Mouse (Mus musculus): ENCODE measurements around the gene Mettl27. TPM values are rescaled to one million over a fixed set of nuclear protein-coding genes. Genes with fewer than 3 reads are reported as not detected.
"Not testable (repeated sequence)": the region's sequence is repeated elsewhere in the genome, so short reads cannot be mapped to it uniquely, and the experiment has no call there.

Mettl27 gene
- total and polyA plus RNA-seq, 2 experiments from 2014 or later, result 10.1 to 11.2 TPM

DNA sequence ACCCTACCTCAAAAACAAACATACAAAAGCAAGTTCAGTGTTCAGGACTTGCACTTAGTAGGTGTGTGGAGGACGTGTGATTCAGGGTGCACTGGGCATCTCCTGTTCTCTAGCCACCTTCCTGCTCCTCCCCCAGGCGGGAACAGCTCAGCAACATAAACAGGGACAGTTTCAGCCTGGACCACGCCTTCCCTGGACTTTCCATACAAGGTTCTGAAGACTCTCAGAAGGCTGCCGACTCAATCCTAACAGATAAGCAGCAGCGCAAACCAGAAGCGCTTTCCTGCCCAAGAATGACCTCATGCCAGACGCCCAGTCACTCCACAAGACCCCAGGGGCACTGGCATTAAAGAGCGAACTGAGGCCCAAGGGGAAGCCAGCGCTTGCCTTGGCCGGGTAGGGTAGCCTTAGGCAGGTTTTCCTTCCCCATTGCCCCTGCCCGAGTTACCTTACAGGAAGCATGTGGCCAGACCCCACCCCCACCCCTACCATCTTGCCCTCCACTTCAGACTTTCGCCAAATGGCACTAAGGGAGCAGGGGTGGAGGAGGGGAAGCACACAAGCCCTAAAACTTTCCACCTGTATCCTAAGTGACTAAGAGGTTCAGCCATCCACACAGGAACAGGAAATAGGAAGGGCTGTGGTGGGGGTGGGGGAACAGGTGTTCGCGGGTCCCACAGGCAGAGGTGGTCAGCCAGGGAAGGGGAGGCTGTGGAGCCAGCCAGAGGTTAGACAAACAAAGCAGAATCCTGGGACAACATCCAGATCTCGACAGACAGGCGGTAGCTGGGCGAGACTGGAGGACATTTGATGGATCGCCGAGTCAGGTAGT, 19.1 kb downstream of the Mettl27 start:
- ATAC-seq, result no peak
- no peak for TF ChIP-seq CTCF (IDR thresholded peaks at IDR 0.05; ENCODE audit: low read depth)
- no peak overlapping the region for H3K4me3 ChIP-seq (ENCODE audit: low read depth, low read length)
- WGBS, result 54% methylated on average over 19 of the region's 19 CpGs
- no peaks in the 10 kb centered on the region for H3K9me3 ChIP-seq (ENCODE audit: low read length)
- H3K9ac ChIP-seq, result no peak overlapping the region
- H3K36me3 ChIP-seq (ENCODE audit: insufficient read depth), result no peaks in the 10 kb centered on the region
- no peak for DNase-seq
- H3K27ac ChIP-seq (ENCODE audit: low read depth, low read length), result no peak overlapping the region
- H3K4me2 ChIP-seq (ENCODE audit: low read depth), result no peak overlapping the region
- H3K27me3 ChIP-seq (ENCODE audit: insufficient read depth, low read length), result peaks cover 12% of the 10 kb centered on the region; the same call in 1 of the 2 replicates
- no peaks in the 10 kb centered on the region for H3K4me1 ChIP-seq (ENCODE audit: insufficient read depth)

DNA sequence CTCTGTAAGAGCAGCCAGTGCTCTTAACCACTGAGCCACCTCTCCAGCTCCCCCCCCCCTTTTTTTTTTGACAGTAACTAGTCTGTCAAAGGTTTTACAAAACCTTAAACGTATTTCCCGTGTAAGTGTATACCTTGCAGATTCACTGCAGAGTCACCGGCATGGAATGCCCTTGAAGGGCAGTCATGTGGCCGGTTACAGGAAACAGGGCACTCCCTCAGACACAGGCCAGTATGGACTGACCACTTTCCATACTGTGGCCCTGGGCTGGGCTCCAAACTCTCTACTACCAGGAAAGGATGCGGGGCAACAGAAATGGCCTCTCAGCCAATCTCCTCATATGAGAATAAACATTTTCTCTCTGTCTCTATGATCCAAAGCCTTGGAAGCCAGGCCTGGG, 23.3 kb downstream of the Mettl27 start:
- H3K27ac ChIP-seq (ENCODE audit: low read depth, low read length), result no peak overlapping the region
- H3K4me3 ChIP-seq (ENCODE audit: low read depth, low read length), result no peak overlapping the region
- TF ChIP-seq CTCF (IDR thresholded peaks at IDR 0.05; ENCODE audit: low read depth), result no peak
- H3K9ac ChIP-seq, result no peak overlapping the region
- no peaks in the 10 kb centered on the region for H3K4me1 ChIP-seq (ENCODE audit: insufficient read depth)
- 80% methylated on average over 5 of the region's 5 CpGs for WGBS
- DNase-seq (no peak), ATAC-seq (no peak)
- H3K9me3 ChIP-seq (ENCODE audit: low read length), result no peaks in the 10 kb centered on the region
- H3K27me3 ChIP-seq (ENCODE audit: insufficient read depth, low read length), result no peaks in the 10 kb centered on the region
- no peak overlapping the region for H3K4me2 ChIP-seq (ENCODE audit: low read depth)
- H3K36me3 ChIP-seq (ENCODE audit: insufficient read depth), result no peaks in the 10 kb centered on the region

DNA sequence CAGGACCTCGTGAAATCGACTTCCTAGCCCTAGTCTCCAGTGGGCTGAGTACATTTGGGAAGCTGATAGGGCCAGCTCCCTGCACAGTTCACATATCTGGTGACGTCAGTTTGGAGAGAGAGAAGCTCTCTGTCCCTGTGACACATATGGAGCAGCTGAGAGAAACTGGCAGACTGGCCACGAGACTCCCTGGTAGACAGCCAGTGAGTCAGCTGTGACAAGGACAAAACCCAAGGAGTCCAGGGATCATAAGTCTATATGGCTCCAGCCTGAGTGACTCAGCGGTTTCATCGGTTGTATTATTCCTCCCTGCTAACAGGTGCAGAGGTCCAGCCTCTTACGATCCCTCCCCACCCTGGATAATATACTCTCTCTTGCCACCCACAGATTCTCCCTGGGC, 26.9 kb downstream of the Mettl27 start:
- DNase-seq (no peak), ATAC-seq (no peak)
- Histone ChIP-seq H3K36me3 (ENCODE audit: insufficient read depth) (no peaks in the 10 kb centered on the region), H3K27me3 (ENCODE audit: insufficient read depth, low read length) (no peaks in the 10 kb centered on the region), H3K9ac (no peak overlapping the region), H3K4me1 (ENCODE audit: insufficient read depth) (no peaks in the 10 kb centered on the region), H3K27ac (ENCODE audit: low read depth, low read length) (no peak overlapping the region), H3K4me3 (ENCODE audit: low read depth, low read length) (no peak overlapping the region), H3K9me3 (ENCODE audit: low read length) (no peaks in the 10 kb centered on the region), H3K4me2 (ENCODE audit: low read depth) (no peak overlapping the region)
- TF ChIP-seq CTCF (IDR thresholded peaks at IDR 0.05; ENCODE audit: low read depth), result no peak
- 72% methylated on average over 7 of the region's 7 CpGs for WGBS

DNA sequence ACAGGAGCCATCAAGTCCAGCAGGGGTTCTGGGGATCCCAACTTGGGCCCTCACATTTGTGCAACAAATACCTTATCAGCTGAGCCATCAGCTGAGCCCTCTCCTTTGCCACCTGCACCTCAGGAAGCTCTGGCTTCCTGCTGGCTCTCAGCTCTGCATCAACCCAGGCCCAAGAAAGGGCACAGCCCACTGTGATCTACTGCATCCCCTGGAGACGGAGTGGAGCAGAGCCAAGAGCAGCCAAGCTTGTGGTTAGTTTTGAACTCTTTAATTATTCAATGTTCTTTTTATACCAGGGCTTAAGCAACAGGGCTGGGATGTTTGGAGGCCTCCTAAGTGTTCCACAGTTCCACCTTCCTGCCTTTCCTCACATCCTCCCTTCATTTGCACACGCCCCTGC, 28.3 kb downstream of the Mettl27 start:
- no peaks in the 10 kb centered on the region for H3K4me1 ChIP-seq (ENCODE audit: insufficient read depth)
- H3K9ac ChIP-seq, result no peak overlapping the region
- H3K27me3 ChIP-seq (ENCODE audit: insufficient read depth, low read length), result no peaks in the 10 kb centered on the region; the same call in 1 of the 2 replicates
- no peaks in the 10 kb centered on the region for H3K9me3 ChIP-seq (ENCODE audit: low read length)
- no peak overlapping the region for H3K4me3 ChIP-seq (ENCODE audit: low read depth, low read length)
- no peak for DNase-seq
- ATAC-seq, result no peak
- no peak overlapping the region for H3K4me2 ChIP-seq (ENCODE audit: low read depth)
- no peaks in the 10 kb centered on the region for H3K36me3 ChIP-seq (ENCODE audit: insufficient read depth)
- no peak for TF ChIP-seq CTCF (IDR thresholded peaks at IDR 0.05; ENCODE audit: low read depth)
- no peak overlapping the region for H3K27ac ChIP-seq (ENCODE audit: low read depth, low read length)
- 69% methylated on average over 2 of the region's 2 CpGs for WGBS

DNA sequence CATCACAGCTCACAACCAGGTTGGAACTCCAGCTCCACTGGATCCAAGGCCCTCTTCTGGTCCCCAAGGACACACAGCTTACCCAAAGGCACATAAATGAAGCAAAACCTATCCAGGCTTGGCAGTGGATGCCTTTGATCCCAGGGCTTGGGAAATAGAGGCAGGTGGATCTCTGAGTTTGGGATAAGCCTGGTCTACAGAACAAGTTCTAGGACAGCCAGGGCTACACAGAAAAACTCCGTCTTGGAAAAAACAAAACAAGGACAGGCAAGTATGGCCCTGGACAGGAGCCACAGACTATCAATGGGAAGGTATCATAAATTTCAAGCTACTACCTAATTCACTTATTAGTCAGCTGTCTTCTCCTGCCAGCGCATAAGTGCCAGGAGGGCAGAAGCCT, 29.4 kb downstream of the Mettl27 start:
- no peaks in the 10 kb centered on the region for H3K36me3 ChIP-seq (ENCODE audit: insufficient read depth)
- ATAC-seq (no peak), DNase-seq (no peak)
- H3K27me3 ChIP-seq (ENCODE audit: insufficient read depth, low read length), result no peaks in the 10 kb centered on the region; the same call in 1 of the 2 replicates
- H3K4me3 ChIP-seq (ENCODE audit: low read depth, low read length), result no peak overlapping the region
- H3K27ac ChIP-seq (ENCODE audit: low read depth, low read length), result no peak overlapping the region
- 93% methylated on average over 2 of the region's 2 CpGs for WGBS
- no peaks in the 10 kb centered on the region for H3K9me3 ChIP-seq (ENCODE audit: low read length)
- H3K4me2 ChIP-seq (ENCODE audit: low read depth), result no peak overlapping the region
- no peaks in the 10 kb centered on the region for H3K4me1 ChIP-seq (ENCODE audit: insufficient read depth)
- TF ChIP-seq CTCF (IDR thresholded peaks at IDR 0.05; ENCODE audit: low read depth), result no peak
- no peak overlapping the region for H3K9ac ChIP-seq

DNA sequence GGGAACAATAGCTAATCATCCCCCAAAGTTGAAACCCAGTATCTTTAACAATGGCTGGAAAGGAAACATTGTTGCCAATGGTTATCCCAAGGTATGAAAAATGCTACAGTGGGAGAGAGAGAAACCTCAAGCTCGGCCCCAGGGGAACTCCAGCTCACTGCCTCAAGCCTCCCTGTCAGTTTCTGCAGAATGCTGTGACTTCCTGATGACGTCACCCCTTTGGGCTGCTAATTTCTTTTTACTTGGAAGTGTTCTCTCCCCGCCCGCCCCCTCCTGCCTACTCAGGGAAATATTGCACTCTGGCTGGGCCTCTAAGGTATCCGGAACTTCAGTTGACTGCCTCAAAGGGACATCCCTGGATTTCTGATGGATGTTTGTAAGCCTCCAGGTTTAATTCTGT, 31.4 kb downstream of the Mettl27 start:
- TF ChIP-seq CTCF (IDR thresholded peaks at IDR 0.05; ENCODE audit: low read depth), result no peak

GRCm38 (mm10) chr5:134964655-134965054, 32.5 kb downstream of the Mettl27 start:
- H3K9me3 ChIP-seq (ENCODE audit: low read length); H3K4me2 ChIP-seq (ENCODE audit: low read depth); H3K27me3 ChIP-seq (ENCODE audit: insufficient read depth, low read length); H3K9ac ChIP-seq; H3K27ac ChIP-seq (ENCODE audit: low read depth, low read length); H3K4me1 ChIP-seq (ENCODE audit: insufficient read depth); H3K4me3 ChIP-seq (ENCODE audit: low read depth, low read length); H3K36me3 ChIP-seq (ENCODE audit: insufficient read depth); DNase-seq; ATAC-seq: not testable (repeated sequence)

More for the DNA sequence above, 31.4 kb downstream of the Mettl27 start:
- no peak overlapping the region for H3K27ac ChIP-seq (ENCODE audit: low read depth, low read length)
- H3K9me3 ChIP-seq (ENCODE audit: low read length), result no peaks in the 10 kb centered on the region
- H3K4me1 ChIP-seq (ENCODE audit: insufficient read depth), result no peaks in the 10 kb centered on the region
- H3K4me3 ChIP-seq (ENCODE audit: low read depth, low read length), result no peak overlapping the region
- ATAC-seq (no peak), DNase-seq (no peak)
- 22% methylated on average over 5 of the region's 5 CpGs for WGBS
- no peaks in the 10 kb centered on the region; the same call in 1 of the 2 replicates for H3K27me3 ChIP-seq (ENCODE audit: insufficient read depth, low read length)
- no peak overlapping the region for H3K9ac ChIP-seq
- H3K4me2 ChIP-seq (ENCODE audit: low read depth), result no peak overlapping the region
- no peaks in the 10 kb centered on the region for H3K36me3 ChIP-seq (ENCODE audit: insufficient read depth)
